Mouse (Mus musculus) heart, postnatal 0 days (tissue): ENCODE results near the gene Prmt3. TPM values are rescaled to one million over a fixed set of nuclear protein-coding genes. Genes with fewer than 3 reads are reported as not detected.

Experiments used
- ATAC-seq: fragments of 200-750 bp; cut with Nextera tagmentation; 2 replicates; pipeline ENCODE4 v1.8.0; 2017; ENCODE audit warnings: low read depth, moderate number of reproducible peaks, moderate library complexity; ENCODE audit not compliant: insufficient read depth
- DNase-seq: peaks from one replicate; pipeline ENCODE4 v3.0.0-alpha.2; 2016; ENCODE audit warnings: low spot score
- H3K27ac ChIP-seq: fragments of 300-500 bp; sonication (generic); 2 replicates; pipeline ENCODE4 v1.5.1; 2014; ENCODE audit warnings: low read depth, mild to moderate bottlenecking
- H3K27me3 ChIP-seq: fragments of 300-500 bp; sonication (generic); 2 replicates; pipeline ENCODE4 v1.6.1; 2014; ENCODE audit warnings: low read length, mixed read lengths; ENCODE audit not compliant: control insufficient read depth, insufficient read depth
- H3K36me3 ChIP-seq: fragments of 300-500 bp; sonication (generic); replicated peaks from 2 replicates; pipeline ENCODE4 v1.6.1; 2014; ENCODE audit warnings: low read length, mixed read lengths; ENCODE audit not compliant: control insufficient read depth, insufficient read depth
- H3K4me1 ChIP-seq: fragments of 300-500 bp; sonication (generic); 2 replicates; pipeline ENCODE4 v1.6.1; 2014; ENCODE audit warnings: antibody characterized with exemption; ENCODE audit not compliant: control insufficient read depth, insufficient read depth
- H3K4me2 ChIP-seq: fragments of 300-500 bp; sonication (generic); 2 replicates; pipeline ENCODE4 v1.6.1; 2014; ENCODE audit warnings: low read depth, mild to moderate bottlenecking, low read length, moderate library complexity
- H3K4me3 ChIP-seq: fragments of 300-500 bp; sonication (generic); 2 replicates; pipeline ENCODE4 v1.5.1; 2014; ENCODE audit warnings: low read depth, low read length
- H3K9ac ChIP-seq: fragments of 300-500 bp; sonication (generic); replicated peaks from 2 replicates; pipeline ENCODE4 v1.6.1; 2014; ENCODE audit warnings: low read depth, low read length, mixed read lengths
- H3K9me3 ChIP-seq: fragments of 300-500 bp; sonication (generic); replicated peaks from 2 replicates; pipeline ENCODE4 v1.6.1; 2016; ENCODE audit warnings: low read length; ENCODE audit not compliant: control insufficient read depth
- CTCF ChIP-seq: IDR thresholded peaks from 2 replicates; pipeline ENCODE4 v1.5.1; 2016; ENCODE audit warnings: antibody characterized with exemption, control low read depth, low read depth
- EP300 ChIP-seq: IDR thresholded peaks from 2 replicates; pipeline ENCODE4 v1.6.1; 2016; ENCODE audit warnings: antibody characterized with exemption, low read depth
- WGBS: fragments of 180-500 bp; shearing (Covaris S2); extraction: QIAGEN DNeasy Blood & Tissue Kit; methylation state at CpG from one replicate; pipeline ENCODE4 v1.1.7; 2014; 5-methylcytosine and 5-hydroxymethylcytosine counted together
- polyA plus RNA-seq: library from polyadenylated mRNA; unstranded; fragments of >200 nt; fragmentation: Nextera tagmentation; extraction: Ambion mirVana; gene quantifications from 2 replicates; pipeline ENCODE4 v1.2.1, GENCODE M21; 2015
- total RNA-seq: library from RNA; depleted of rRNA; stranded (reverse); fragments of >200 nt; gene quantifications from 2 replicates; pipeline ENCODE4 v1.2.3, GENCODE M21; 2014; ENCODE audit warnings: low replicate concordance

Gene Prmt3
- total and polyA plus RNA-seq, 2 experiments from 2014 or later = 27.1 to 34.7 TPM

- Histone ChIP-seq H3K36me3 (no peaks in the 10 kb centered on the region), H3K27me3 (no peaks in the 10 kb centered on the region), H3K4me1 (0 out of 2 replicates have a peak, but pooled peaks cover 4% of the 10 kb centered on the region), H3K9ac (no peak overlapping the region), H3K4me3 (no peak overlapping the region), H3K27ac (no peak overlapping the region), H3K4me2 (peak overlapping the region; percentile 38), H3K9me3 (no peaks in the 10 kb centered on the region)
- TF ChIP-seq CTCF (no peak), EP300 (no peak)
- DNase-seq (no peak), ATAC-seq (no peak)
- 13% methylated on average over 16 of the region's 16 CpGs for WGBS
Measured at GRCm38 (mm10) chr7:49882694-49883389, 104.7 kb downstream of the Prmt3 start.

- Histone ChIP-seq H3K4me1 (no peaks in the 10 kb centered on the region), H3K27me3 (no peaks in the 10 kb centered on the region), H3K36me3 (no peaks in the 10 kb centered on the region), H3K4me2 (no peak overlapping the region), H3K27ac (no peak overlapping the region), H3K4me3 (no peak overlapping the region), H3K9me3 (no peaks in the 10 kb centered on the region), H3K9ac (no peak overlapping the region)
- ATAC-seq (no peak), DNase-seq (no peak)
- TF ChIP-seq EP300 (no peak), CTCF (no peak)
- WGBS = 61% methylated on average over 2 of the region's 2 CpGs
Measured at GRCm38 (mm10) chr7:49887776-49888390, 109.7 kb downstream of the Prmt3 start.

GRCm38 (mm10) chr7:49894786-49895185, 116.6 kb downstream of the Prmt3 start:
- H3K4me1 ChIP-seq = no peaks in the 10 kb centered on the region
- H3K4me2 ChIP-seq = no peak overlapping the region
- H3K9ac ChIP-seq = no peak overlapping the region
- no peaks in the 10 kb centered on the region for H3K36me3 ChIP-seq
- H3K27ac ChIP-seq = no peak overlapping the region
- no peak for ATAC-seq
- DNase-seq = no peak
- H3K9me3 ChIP-seq = no peaks in the 10 kb centered on the region
- TF ChIP-seq EP300 (no peak), CTCF (no peak)
- WGBS = 69% methylated on average over 2 of the region's 2 CpGs
- no peak overlapping the region for H3K4me3 ChIP-seq
- no peaks in the 10 kb centered on the region for H3K27me3 ChIP-seq

DNA sequence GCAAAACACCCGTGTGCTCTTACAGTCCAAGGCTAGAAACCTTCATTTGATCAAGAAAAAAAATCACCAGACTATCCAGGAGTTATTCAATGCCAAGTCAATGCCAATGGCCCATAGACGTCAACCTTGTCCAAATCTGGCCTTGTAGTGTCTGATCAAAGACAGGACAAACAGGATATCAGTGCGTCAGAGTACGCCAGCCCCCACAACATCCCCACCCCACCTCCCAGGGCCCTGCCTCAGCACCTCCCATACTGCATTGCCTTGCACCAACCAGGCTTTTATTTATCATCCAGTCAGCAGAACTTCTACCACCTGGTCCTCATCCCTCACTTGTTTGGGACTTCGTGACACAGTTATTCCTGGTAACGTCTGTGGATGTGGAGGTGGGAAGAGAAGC, 117.2 kb downstream of the Prmt3 start:
- no peak for TF ChIP-seq EP300
- no peak for TF ChIP-seq CTCF
- Histone ChIP-seq H3K9me3 (no peaks in the 10 kb centered on the region), H3K4me3 (no peak overlapping the region), H3K36me3 (no peaks in the 10 kb centered on the region), H3K27ac (no peak overlapping the region), H3K9ac (no peak overlapping the region), H3K4me2 (no peak overlapping the region), H3K4me1 (no peaks in the 10 kb centered on the region), H3K27me3 (no peaks in the 10 kb centered on the region)
- DNase-seq (no peak), ATAC-seq (no peak)
- 66% methylated on average over 6 of the region's 6 CpGs for WGBS

GRCm38 (mm10) chr7:49902003-49902552, 123.9 kb downstream of the Prmt3 start:
- DNase-seq (no peak), ATAC-seq (no peak)
- Histone ChIP-seq H3K27ac (no peak overlapping the region), H3K4me2 (no peak overlapping the region), H3K27me3 (peaks cover 32% of the 10 kb centered on the region), H3K9ac (no peak overlapping the region), H3K36me3 (no peaks in the 10 kb centered on the region), H3K4me3 (no peak overlapping the region), H3K4me1 (no peaks in the 10 kb centered on the region), H3K9me3 (no peaks in the 10 kb centered on the region)
- TF ChIP-seq EP300 = no peak
- no peak for TF ChIP-seq CTCF
- WGBS = 48% methylated on average over 9 of the region's 9 CpGs
